Mouse (Mus musculus) heart, postnatal 4 days (tissue): ENCODE data around the gene Rbms3. TPM values are rescaled to one million over a fixed set of nuclear protein-coding genes. Genes with fewer than 3 reads are reported as not detected.

Experiments used
- DNase-seq: peaks from one replicate; pipeline ENCODE4 v3.0.0; 2021
- total RNA-seq, 2 experiments: library from RNA; stranded (reverse); gene quantifications; 2 replicates each; pipeline ENCODE4 v1.2.3; 2021

Rbms3 gene
- total RNA-seq, 2 experiments from 2014 or later, result 34.4 to 37.0 TPM

- peak; percentile 60 for DNase-seq
These were observed 256.5 kb downstream of the Rbms3 start for GRCm38 (mm10) chr9:117373164-117373741.

DNA sequence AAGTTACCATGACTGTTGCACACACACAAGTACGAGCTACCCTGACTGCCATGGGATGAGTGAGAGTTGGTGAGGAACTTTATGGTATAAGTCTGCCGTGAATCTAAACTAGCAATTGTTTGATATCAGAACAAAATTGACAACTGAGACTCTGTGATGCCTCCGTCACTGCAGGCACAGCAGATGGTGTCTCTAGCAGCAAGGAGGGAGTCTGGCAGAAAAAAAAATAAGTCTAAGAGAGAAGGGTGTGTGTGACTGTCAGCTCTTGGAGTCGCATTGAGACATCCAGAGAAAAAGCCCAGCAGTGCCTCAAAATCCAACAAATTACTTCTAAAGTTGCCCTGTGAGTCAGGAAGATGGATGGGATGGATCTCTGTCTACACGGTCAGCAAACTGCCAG is 257.7 kb downstream of the Rbms3 start:
- DNase-seq, result no peak

- DNase-seq, result no peak
These were observed 259.6 kb downstream of the Rbms3 start for GRCm38 (mm10) chr9:117370086-117370485.

GRCm38 (mm10) chr9:117368016-117368415 is 261.7 kb downstream of the Rbms3 start:
- no peak for DNase-seq

DNA sequence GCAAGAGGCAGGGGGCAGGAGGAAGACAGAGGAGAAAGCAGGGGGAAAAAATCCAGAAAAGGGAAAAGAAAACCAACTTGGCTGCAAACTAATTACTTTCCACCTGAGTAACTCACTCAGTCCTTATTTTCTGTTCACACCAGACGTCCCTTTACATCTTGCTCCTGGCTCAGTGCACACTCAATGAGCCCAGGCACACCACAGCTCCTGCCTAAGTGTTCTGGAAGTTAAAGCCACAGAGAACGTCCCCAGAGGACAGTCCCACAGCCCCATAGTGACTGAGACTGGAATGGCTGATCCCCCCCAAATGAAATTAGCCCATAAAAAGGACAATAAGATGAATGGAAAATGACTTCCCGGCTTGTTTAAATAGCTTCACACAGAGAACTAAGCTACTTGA is 265.1 kb downstream of the Rbms3 start:
- DNase-seq, result no peak

DNA sequence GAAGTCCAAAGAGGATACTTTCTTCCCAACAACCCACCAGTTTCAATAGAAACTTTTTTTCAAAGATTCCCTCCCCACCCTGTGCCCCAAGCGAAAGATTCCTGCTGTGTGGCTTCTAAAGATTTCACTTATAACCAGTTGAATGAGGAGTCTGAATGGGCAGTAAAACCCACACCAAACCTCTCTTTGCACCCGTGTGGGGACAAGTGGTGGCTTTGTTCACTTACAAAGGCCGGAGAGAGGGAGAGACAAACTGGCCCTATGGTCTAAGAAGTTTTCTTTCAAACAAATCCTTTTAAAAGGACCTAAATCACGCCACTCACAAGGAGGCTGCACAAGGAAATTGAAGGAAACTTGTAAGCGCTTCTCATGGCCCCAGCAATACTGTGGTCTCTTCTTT is 268.3 kb downstream of the Rbms3 start:
- DNase-seq, result no peak

- DNase-seq, result peak; percentile 85
These were observed 272.8 kb downstream of the Rbms3 start for GRCm38 (mm10) chr9:117356764-117357442.

- no peak for DNase-seq
These were observed 274.2 kb downstream of the Rbms3 start for GRCm38 (mm10) chr9:117355501-117355900.

- DNase-seq, result no peak
These were observed 287.4 kb downstream of the Rbms3 start for GRCm38 (mm10) chr9:117342336-117342735.

DNA sequence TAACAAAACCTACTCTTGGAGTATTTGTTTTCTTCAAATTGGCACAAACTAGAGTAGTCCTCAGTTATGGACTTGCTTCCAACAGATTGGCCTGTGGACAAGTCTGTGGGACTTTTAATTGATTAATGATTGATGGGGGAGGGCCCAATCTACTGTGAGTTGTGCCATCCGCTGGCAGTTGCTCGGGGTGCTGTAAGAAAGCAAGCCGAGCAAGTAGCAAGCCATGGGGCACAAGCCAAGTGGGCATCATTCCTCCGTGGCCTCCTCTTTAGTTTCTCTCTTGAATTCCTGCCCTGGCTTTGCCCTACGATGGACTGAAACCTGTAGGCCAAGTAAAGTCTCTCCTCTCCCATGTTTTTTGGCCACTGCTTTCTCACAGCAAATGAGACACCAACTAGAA is 299.0 kb downstream of the Rbms3 start:
- DNase-seq, result no peak

GRCm38 (mm10) chr9:117319271-117319670 is 310.4 kb downstream of the Rbms3 start:
- no peak for DNase-seq

- DNase-seq, result no peak
These were observed 311.3 kb downstream of the Rbms3 start for GRCm38 (mm10) chr9:117318461-117318860.

- DNase-seq, result no peak
These were observed 312.5 kb downstream of the Rbms3 start for GRCm38 (mm10) chr9:117317251-117317650.

DNA sequence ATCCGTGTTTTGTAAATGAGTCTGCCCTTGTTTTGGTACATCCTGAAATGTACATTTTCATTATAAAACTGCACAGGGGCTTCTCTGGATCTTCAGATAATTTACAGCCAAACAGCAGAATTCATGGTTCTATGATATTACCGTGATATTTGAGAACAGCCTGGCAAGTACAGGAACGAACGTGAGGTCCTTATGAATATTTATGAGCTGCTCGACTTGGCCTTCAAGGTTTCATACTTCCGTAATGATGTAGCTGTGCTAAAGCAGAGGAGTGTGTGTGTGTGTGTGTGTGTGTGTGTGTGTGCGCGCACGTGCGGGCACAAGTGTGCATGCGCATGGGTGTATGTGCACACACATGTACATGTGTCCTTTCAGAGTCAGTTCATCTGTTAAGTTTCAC is 316.1 kb downstream of the Rbms3 start:
- no peak for DNase-seq

GRCm38 (mm10) chr9:117309809-117310208 is 319.9 kb downstream of the Rbms3 start:
- DNase-seq, result no peak

DNA sequence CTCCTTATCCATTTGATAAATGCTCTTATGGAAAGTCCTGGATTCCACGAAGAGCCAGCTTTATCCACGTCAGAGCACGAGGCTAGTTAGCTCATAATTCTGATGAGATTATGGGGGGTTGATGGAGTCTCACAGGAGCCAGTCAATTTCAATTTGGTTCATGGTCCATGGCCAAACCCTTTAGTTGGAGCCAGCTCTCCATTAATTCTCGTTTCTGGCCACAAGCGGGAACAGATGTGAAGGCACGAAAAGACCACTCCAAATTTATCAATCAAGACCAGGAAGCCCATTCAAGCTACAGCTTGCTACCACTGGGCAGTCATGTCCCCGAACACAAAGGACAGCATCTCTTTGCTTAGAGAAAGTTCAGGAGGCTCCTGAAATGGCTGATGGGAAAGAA is 330.7 kb downstream of the Rbms3 start:
- no peak for DNase-seq

DNA sequence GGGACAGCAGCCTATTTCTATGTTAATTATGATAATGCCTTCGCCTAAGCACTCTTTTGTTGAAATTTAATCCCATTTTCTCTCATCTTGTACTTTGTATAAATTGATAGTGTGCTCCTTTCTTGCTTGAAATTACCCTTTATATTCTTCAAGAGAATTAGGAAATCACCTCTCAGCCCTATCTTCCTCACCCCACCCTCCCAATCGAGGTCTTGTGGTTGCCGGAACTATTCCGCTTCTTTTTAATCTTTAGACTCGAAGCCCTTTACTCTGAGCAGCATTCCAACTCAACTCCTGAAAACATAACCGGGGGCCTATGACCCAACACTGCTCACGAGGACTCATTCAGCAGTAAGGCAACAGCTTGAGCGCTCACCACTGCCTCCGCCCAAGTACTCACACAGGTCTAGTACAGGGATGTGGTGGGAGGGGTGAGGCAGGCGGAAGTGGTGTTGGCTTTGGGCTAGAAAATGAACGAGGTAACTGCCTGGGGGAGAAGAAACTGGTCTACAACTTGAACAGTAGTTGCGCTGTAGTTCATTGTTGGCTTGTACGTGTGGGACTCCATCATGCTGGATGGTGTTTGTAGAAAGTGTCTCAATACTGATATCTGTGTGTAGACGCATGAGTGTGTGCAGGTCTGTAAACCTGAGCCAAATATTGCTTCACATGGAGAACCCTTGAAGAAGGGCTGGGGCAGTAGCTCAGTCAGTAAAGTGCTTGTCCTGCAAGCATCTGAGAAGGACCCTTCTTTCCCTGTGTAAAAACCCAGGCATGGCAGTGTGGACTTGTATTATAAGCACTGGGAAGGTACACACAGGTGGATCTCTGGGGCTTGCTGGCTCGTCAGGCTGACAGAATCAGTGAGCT is 331.8 kb downstream of the Rbms3 start:
- DNase-seq, result no peak

DNA sequence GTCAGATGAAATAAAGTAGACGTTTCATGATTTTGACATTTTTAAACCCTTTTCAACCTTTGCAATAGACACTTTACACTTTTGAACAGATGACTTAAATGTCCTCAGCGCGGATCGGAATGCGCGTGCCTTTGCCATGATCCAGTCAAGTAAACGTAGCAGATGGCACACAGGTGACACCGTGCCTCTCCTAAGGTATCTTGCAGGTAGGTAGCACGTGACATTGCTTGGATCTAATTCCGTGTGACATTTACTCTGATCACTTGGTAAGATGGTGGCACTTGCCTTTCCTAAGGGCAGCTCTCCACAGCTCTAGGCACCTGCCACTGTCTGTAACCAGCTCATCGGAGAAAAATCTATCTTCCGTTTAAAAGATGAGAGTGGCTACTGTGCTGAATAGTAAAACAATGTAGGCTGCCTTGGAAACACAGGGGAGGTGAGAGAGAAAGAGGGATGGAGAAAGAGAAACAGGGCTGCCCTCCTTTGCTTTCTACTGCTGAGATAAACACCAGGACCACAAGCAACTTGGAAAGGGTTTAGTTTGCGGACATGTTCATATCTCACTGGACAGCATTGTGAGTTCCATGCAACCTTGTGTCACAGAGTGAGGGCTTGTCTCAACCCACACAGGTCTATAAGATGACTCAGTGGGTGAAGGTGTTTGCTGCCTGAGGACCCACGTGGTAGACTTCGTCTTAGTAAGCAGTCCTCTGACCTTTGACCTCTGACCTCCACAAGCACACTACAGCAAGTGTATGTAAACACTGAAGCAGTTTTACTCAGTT is 338.5 kb downstream of the Rbms3 start:
- no peak for DNase-seq

- DNase-seq, result no peak
These were observed 354.9 kb downstream of the Rbms3 start for GRCm38 (mm10) chr9:117274846-117275245.

DNA sequence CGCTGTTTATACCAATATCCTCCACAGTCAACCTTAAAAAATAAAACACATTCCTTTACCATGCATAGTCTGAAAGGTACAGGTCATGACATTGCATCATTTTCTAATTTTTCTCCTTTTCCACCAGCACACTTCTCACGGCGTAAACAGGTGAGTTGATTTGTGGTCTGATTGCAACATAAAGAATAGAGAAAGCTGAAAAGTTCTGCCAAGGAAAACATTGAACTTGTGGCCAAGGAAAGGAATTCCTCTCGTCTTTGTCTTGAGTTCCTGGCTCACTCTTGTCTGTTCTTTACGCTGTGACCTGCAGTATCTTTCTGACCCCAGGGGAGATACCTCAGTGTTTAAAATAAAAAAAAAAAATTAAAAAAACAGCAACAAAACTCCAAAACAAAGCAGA is 370.1 kb downstream of the Rbms3 start:
- no peak for DNase-seq

- peak; percentile 55 for DNase-seq
These were observed 376.4 kb downstream of the Rbms3 start for GRCm38 (mm10) chr9:117253361-117253760.

DNA sequence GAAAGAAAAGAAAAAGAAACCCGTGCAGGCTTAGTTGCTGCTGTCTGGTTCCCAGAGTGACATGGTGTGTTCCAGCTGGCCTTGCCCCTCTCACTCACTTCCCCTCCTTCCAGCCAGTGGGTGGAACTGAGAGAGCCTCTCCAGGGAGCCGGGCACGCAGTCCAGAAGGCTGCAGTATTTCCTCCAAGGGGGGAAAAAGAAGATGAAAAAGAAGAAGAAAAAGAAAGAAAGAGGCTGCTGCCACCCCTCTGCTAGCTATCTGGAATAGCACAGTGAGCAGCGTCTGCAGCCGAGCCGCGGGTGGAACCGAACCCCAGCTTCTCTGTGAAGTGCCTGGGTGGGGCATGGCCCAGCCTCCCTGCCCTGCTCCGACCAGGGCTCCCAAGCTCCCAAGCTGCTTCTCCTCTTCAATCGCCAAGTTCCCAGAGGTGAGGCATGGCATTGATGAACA is 377.3 kb downstream of the Rbms3 start:
- DNase-seq, result peak; percentile 68
